24 mouse cellular contexts compared by ENCODE assay signal in genomic region chr16:56281336-56281735, GRCm38 (mm10).
DNase-seq lines count a peak whose midpoint lies in the region; ATAC-seq and TF ChIP-seq lines count a peak whose summit lies in the region.
"Had no signal": no experiment of that assay in that cellular context is flagged by ENCODE, and none has a peak within 500 bp of the region (broad histone marks: within the 10 kb centered on the region; RNA-seq: fewer than 3 reads in every experiment).

No protein-coding gene starts in this region.

- H3K27me3 ChIP-seq in kidney, adult 2 months (replicated peaks; ENCODE audit: control insufficient read depth, insufficient read depth, low read length): no peaks in the 10 kb centered on the region
- no peaks in the 10 kb centered on the region for H3K27me3 ChIP-seq in kidney, embryonic 16.5 days (ENCODE audit: insufficient read depth, low read length)
- H3K27me3 ChIP-seq in small intestine, adult 2 months (ENCODE audit: control insufficient read depth, insufficient read depth, low read length): no peaks in the 10 kb centered on the region
- H3K27me3 ChIP-seq: embryonic facial prominence, embryonic 12.5 days; embryonic facial prominence, embryonic 15.5 days; hindbrain, embryonic 12.5 days had no signal

- no peak for TF ChIP-seq CTCF in kidney, adult 2 months (conservative IDR thresholded peaks at IDR 0.05; ENCODE audit: insufficient read depth, insufficient read length, low read depth, low read length)
- no peak for TF ChIP-seq CTCF in small intestine, adult 2 months (IDR thresholded peaks at IDR 0.05; ENCODE audit: extremely low read depth, insufficient read length, insufficient replicate concordance, low read depth, low read length)

- no peak for ATAC-seq in kidney, embryonic 16.5 days (ENCODE audit: low FRiP score, low TSS enrichment)
- ATAC-seq: activated CD4-positive, CD25-positive, alpha-beta regulatory T cell, adult 4 months; CD4-positive, CD25-positive, alpha-beta regulatory T cell, adult 4 months; forebrain, embryonic 14.5 days; forebrain, postnatal 0 days had no signal

- no peak overlapping the region for H3K4me3 ChIP-seq in kidney, adult 2 months (ENCODE audit: insufficient read depth, low read depth, low read length)
- no peak overlapping the region for H3K4me3 ChIP-seq in kidney, embryonic 16.5 days (ENCODE audit: low read length)
- no peak overlapping the region for H3K4me3 ChIP-seq in small intestine, adult 2 months (ENCODE audit: low read depth, low read length)
- H3K4me3 ChIP-seq: embryonic facial prominence, embryonic 12.5 days; embryonic facial prominence, embryonic 15.5 days; gastrocnemius, adult 2 months; hindbrain, embryonic 12.5 days had no signal

- H3K9ac ChIP-seq in kidney, embryonic 16.5 days (replicated peaks; ENCODE audit: low read length): no peak overlapping the region
- H3K9ac ChIP-seq: embryonic facial prominence, embryonic 12.5 days; embryonic facial prominence, embryonic 15.5 days; forebrain, postnatal 0 days; hindbrain, embryonic 12.5 days had no signal

- peak; percentile 58 for DNase-seq in kidney, adult 2 months
- DNase-seq in kidney, adult 18-20 months: no peak
- peak; percentile 9 for DNase-seq in kidney, postnatal 10 days
- peak; percentile 18 for DNase-seq in urinary bladder, postnatal 14 days (ENCODE audit: low spot score)
- no peak for DNase-seq in urinary bladder, adult 18-20 months (ENCODE audit: low spot score in 2 of 2)
- DNase-seq in spleen, postnatal 10 days (ENCODE audit: low spot score in 2 of 2): no peak
- DNase-seq: adrenal gland, postnatal 14 days; cerebellum, adult 11 months; cerebellum, adult 2 months; cerebellum, adult 9-11 months; cerebellum, postnatal 25 days; forebrain, postnatal 0 days; gastrocnemius, adult 2 months; gastrocnemius, postnatal 14 days; heart, adult 11 months had no signal

- H3K4me1 ChIP-seq in kidney, adult 2 months (ENCODE audit: control insufficient read depth, insufficient read depth, low read length): no peaks in the 10 kb centered on the region; the same call in 1 of the 2 replicates
- no peaks in the 10 kb centered on the region for H3K4me1 ChIP-seq in kidney, embryonic 16.5 days (ENCODE audit: insufficient read depth, low read length)
- peaks cover 7% of the 10 kb centered on the region for H3K4me1 ChIP-seq in small intestine, adult 2 months (ENCODE audit: control insufficient read depth, insufficient read depth, insufficient read length, low read length)
- H3K4me1 ChIP-seq: embryonic facial prominence, embryonic 12.5 days; embryonic facial prominence, embryonic 15.5 days; hindbrain, embryonic 12.5 days had no signal

- no peaks in the 10 kb centered on the region for H3K9me3 ChIP-seq in kidney, embryonic 16.5 days (ENCODE audit: low read length)
- H3K9me3 ChIP-seq: embryonic facial prominence, embryonic 12.5 days; embryonic facial prominence, embryonic 15.5 days; hindbrain, embryonic 12.5 days had no signal

- no peak for TF ChIP-seq POLR2A in kidney, adult 2 months (IDR thresholded peaks at IDR 0.05; ENCODE audit: low read depth, low read length)
- TF ChIP-seq POLR2A in small intestine, adult 2 months (IDR thresholded peaks at IDR 0.05; ENCODE audit: low read depth, low read length): no peak

- 53% methylated on average over 4 of the region's 4 CpGs for WGBS in kidney, adult 2 months
- WGBS in kidney, embryonic 16.5 days: 58% methylated on average over 4 of the region's 4 CpGs
- WGBS in small intestine, adult 2 months: 20% methylated on average over 4 of the region's 4 CpGs

- H3K36me3 ChIP-seq in kidney, adult 2 months (ENCODE audit: control insufficient read depth, insufficient read depth, low read length): no peaks in the 10 kb centered on the region
- no peaks in the 10 kb centered on the region for H3K36me3 ChIP-seq in kidney, embryonic 16.5 days (ENCODE audit: insufficient read depth, low read length)
- no peaks in the 10 kb centered on the region for H3K36me3 ChIP-seq in small intestine, adult 2 months (ENCODE audit: control insufficient read depth, insufficient read depth, low read length)
- H3K36me3 ChIP-seq: embryonic facial prominence, embryonic 12.5 days; embryonic facial prominence, embryonic 15.5 days; hindbrain, embryonic 12.5 days had no signal

- H3K27ac ChIP-seq in kidney, adult 2 months (ENCODE audit: insufficient read depth, low read depth, low read length): no peak overlapping the region
- no peak overlapping the region for H3K27ac ChIP-seq in kidney, embryonic 16.5 days (ENCODE audit: low read length)
- peak overlapping the region; percentile 58 for H3K27ac ChIP-seq in small intestine, adult 2 months (ENCODE audit: insufficient read depth, low read depth, low read length)
- H3K27ac ChIP-seq: embryonic facial prominence, embryonic 12.5 days; embryonic facial prominence, embryonic 15.5 days; gastrocnemius, adult 2 months; hindbrain, embryonic 12.5 days had no signal

- no peak overlapping the region for H3K4me2 ChIP-seq in kidney, embryonic 16.5 days (replicated peaks; ENCODE audit: low read depth, low read length)
- H3K4me2 ChIP-seq: embryonic facial prominence, embryonic 12.5 days; embryonic facial prominence, embryonic 15.5 days; heart, embryonic 11.5 days; hindbrain, embryonic 12.5 days had no signal

Comparison
In these comparisons a context has a peak if more than half of its experiments do, and no peak if none do; other contexts are left out.
1. DNase-seq: peak in kidney, adult 2 months (single experiment), kidney, postnatal 10 days (single experiment) and urinary bladder, postnatal 14 days (single experiment); none in kidney, adult 18-20 months (single experiment), urinary bladder, adult 18-20 months (0 of 2) and spleen, postnatal 10 days (0 of 2).